19 mouse cellular contexts compared by ENCODE assay signal in genomic region chr10:44431689-44432088, GRCm38 (mm10).
DNase-seq lines count a peak whose midpoint lies in the region; ATAC-seq and TF ChIP-seq lines count a peak whose summit lies in the region.
"Had no signal": no experiment of that assay in that cellular context is flagged by ENCODE, and none has a peak within 500 bp of the region (broad histone marks: within the 10 kb centered on the region; RNA-seq: fewer than 3 reads in every experiment).

No protein-coding gene starts in this region.

- no peak for TF ChIP-seq CTCF in intestine, postnatal 0 days (IDR thresholded peaks at IDR 0.05; ENCODE audit: low read depth)
- no peak for TF ChIP-seq CTCF in lung, postnatal 0 days (IDR thresholded peaks at IDR 0.05)
- no peak for TF ChIP-seq CTCF in stomach, postnatal 0 days (IDR thresholded peaks at IDR 0.05; ENCODE audit: low read depth)

- intact Hi-C loops in left cerebral cortex, postnatal 14 days (cut with DNase I) = no loop called here

- H3K27ac ChIP-seq in intestine, embryonic 16.5 days (ENCODE audit: low read length) = no peak overlapping the region
- no peak overlapping the region for H3K27ac ChIP-seq in intestine, postnatal 0 days (ENCODE audit: low read depth, low read length)
- no peak overlapping the region for H3K27ac ChIP-seq in lung, postnatal 0 days (ENCODE audit: low read length)
- H3K27ac ChIP-seq in stomach, postnatal 0 days (replicated peaks) = peak overlapping the region; percentile 53
- H3K27ac ChIP-seq: gastrocnemius, adult 2 months; heart, embryonic 13.5 days; hindbrain, embryonic 15.5 days; left cerebral cortex, adult 2 months; macrophage; midbrain, embryonic 10.5 days had no signal

- no peaks in the 10 kb centered on the region for H3K27me3 ChIP-seq in intestine, embryonic 16.5 days (replicated peaks; ENCODE audit: control insufficient read depth, insufficient read depth, low read length)
- H3K27me3 ChIP-seq in intestine, postnatal 0 days (replicated peaks; ENCODE audit: control insufficient read depth, insufficient read depth, low read length) = no peaks in the 10 kb centered on the region
- H3K27me3 ChIP-seq in lung, postnatal 0 days (replicated peaks; ENCODE audit: insufficient read depth, low read length) = no peaks in the 10 kb centered on the region
- no peaks in the 10 kb centered on the region for H3K27me3 ChIP-seq in stomach, postnatal 0 days (ENCODE audit: control insufficient read depth, insufficient read depth, low read length)
- H3K27me3 ChIP-seq: hindbrain, embryonic 15.5 days had no signal

- peaks cover 4% of the 10 kb centered on the region; the same call in 1 of the 2 replicates for H3K4me1 ChIP-seq in intestine, embryonic 16.5 days (ENCODE audit: control insufficient read depth, insufficient read depth, low read length)
- H3K4me1 ChIP-seq in intestine, postnatal 0 days (replicated peaks; ENCODE audit: control insufficient read depth, insufficient read depth, low read length) = 0 out of 2 replicates have a peak, but pooled peaks cover 3% of the 10 kb centered on the region
- H3K4me1 ChIP-seq in lung, postnatal 0 days (ENCODE audit: insufficient read depth, low read depth, low read length) = no peaks in the 10 kb centered on the region; the same call in 1 of the 2 replicates
- no peaks in the 10 kb centered on the region; the same call in 1 of the 2 replicates for H3K4me1 ChIP-seq in stomach, postnatal 0 days (replicated peaks; ENCODE audit: control insufficient read depth, insufficient read depth)

- H3K9ac ChIP-seq in intestine, embryonic 16.5 days (ENCODE audit: low read depth, low read length) = no peak overlapping the region
- H3K9ac ChIP-seq in intestine, postnatal 0 days (ENCODE audit: low read depth, low read length) = no peak overlapping the region
- no peak overlapping the region for H3K9ac ChIP-seq in lung, postnatal 0 days (replicated peaks; ENCODE audit: low read depth)
- no peak overlapping the region for H3K9ac ChIP-seq in stomach, postnatal 0 days (ENCODE audit: low read length)
- H3K9ac ChIP-seq: heart, embryonic 13.5 days; hindbrain, embryonic 15.5 days had no signal

- H3K4me3 ChIP-seq in intestine, embryonic 16.5 days (ENCODE audit: low read length) = no peak overlapping the region
- H3K4me3 ChIP-seq in intestine, postnatal 0 days (ENCODE audit: low read depth, low read length) = no peak overlapping the region
- H3K4me3 ChIP-seq in lung, postnatal 0 days (ENCODE audit: low read depth, low read length) = no peak overlapping the region
- no peak overlapping the region for H3K4me3 ChIP-seq in stomach, postnatal 0 days (ENCODE audit: low read depth, low read length)
- H3K4me3 ChIP-seq: gastrocnemius, adult 2 months; heart, embryonic 13.5 days; hindbrain, embryonic 15.5 days; left cerebral cortex, adult 2 months; midbrain, embryonic 10.5 days had no signal

- TF ChIP-seq EP300 in lung, postnatal 0 days (IDR thresholded peaks at IDR 0.05) = peak; percentile 24; the same call in 1 of the 2 replicates
- TF ChIP-seq EP300 in stomach, postnatal 0 days (optimal IDR thresholded peaks at IDR 0.05) = no peak

- no peak overlapping the region for H3K4me2 ChIP-seq in intestine, embryonic 16.5 days (ENCODE audit: low read depth, low read length)
- no peak overlapping the region for H3K4me2 ChIP-seq in intestine, postnatal 0 days (replicated peaks; ENCODE audit: low read depth)
- no peak overlapping the region for H3K4me2 ChIP-seq in lung, postnatal 0 days (replicated peaks; ENCODE audit: low read depth, low read length)
- no peak overlapping the region for H3K4me2 ChIP-seq in stomach, postnatal 0 days (replicated peaks; ENCODE audit: low read depth)
- H3K4me2 ChIP-seq: heart, embryonic 13.5 days; hindbrain, embryonic 15.5 days; liver, embryonic 11.5 days had no signal

- no peaks in the 10 kb centered on the region for H3K36me3 ChIP-seq in intestine, embryonic 16.5 days (ENCODE audit: control insufficient read depth, insufficient read depth, low read length)
- no peaks in the 10 kb centered on the region for H3K36me3 ChIP-seq in intestine, postnatal 0 days (ENCODE audit: control insufficient read depth, insufficient read depth)
- no peaks in the 10 kb centered on the region for H3K36me3 ChIP-seq in lung, postnatal 0 days (ENCODE audit: insufficient read depth, low read length)
- no peaks in the 10 kb centered on the region for H3K36me3 ChIP-seq in stomach, postnatal 0 days (ENCODE audit: control insufficient read depth, insufficient read depth, low read length)
- H3K36me3 ChIP-seq: heart, embryonic 13.5 days; hindbrain, embryonic 15.5 days; midbrain, embryonic 10.5 days had no signal

- DNase-seq in urinary bladder, postnatal 14 days (ENCODE audit: low spot score) = peak; percentile 43
- DNase-seq in urinary bladder, postnatal 4 days (ENCODE audit: low spot score in 2 of 2) = no peak
- DNase-seq in lung, postnatal 0 days (ENCODE audit: low spot score) = peak; percentile 89
- peak; percentile 57 for DNase-seq in stomach, postnatal 0 days (ENCODE audit: low spot score)
- DNase-seq in yolk sac, embryonic 10.5 days (ENCODE audit: low spot score) = no peak
- no peak for DNase-seq in left cerebral cortex, postnatal 14 days (ENCODE audit: low spot score in 2 of 2)
- DNase-seq: adrenal gland, adult 8-10 months; cerebellum, adult 9-11 months; gastrocnemius, adult 2 months; layer of hippocampus, adult 9-11 months; right cerebral cortex, postnatal 25 days had no signal

- whole genome bisulfite sequencing in intestine, embryonic 16.5 days = 77% methylated on average over 4 of the region's 4 CpGs
- 49% methylated on average over 4 of the region's 4 CpGs for WGBS in intestine, postnatal 0 days
- WGBS in lung, postnatal 0 days = 68% methylated on average over 4 of the region's 4 CpGs
- WGBS in stomach, postnatal 0 days = 67% methylated on average over 4 of the region's 4 CpGs

- no peaks in the 10 kb centered on the region for H3K9me3 ChIP-seq in intestine, embryonic 16.5 days (ENCODE audit: control insufficient read depth, low read length)
- H3K9me3 ChIP-seq in intestine, postnatal 0 days (ENCODE audit: control insufficient read depth) = no peaks in the 10 kb centered on the region
- no peaks in the 10 kb centered on the region for H3K9me3 ChIP-seq in lung, postnatal 0 days (ENCODE audit: low read length)
- H3K9me3 ChIP-seq in stomach, postnatal 0 days (ENCODE audit: control insufficient read depth, low read length) = no peaks in the 10 kb centered on the region
- H3K9me3 ChIP-seq: heart, embryonic 13.5 days; hindbrain, embryonic 15.5 days; midbrain, embryonic 10.5 days had no signal

- ATAC-seq in intestine, embryonic 16.5 days = 0 out of 2 replicates have a peak, but pooled peaks have one; percentile 25
- ATAC-seq in intestine, postnatal 0 days = no peak
- ATAC-seq in lung, postnatal 0 days = peak; percentile 77
- ATAC-seq in stomach, postnatal 0 days (ENCODE audit: low FRiP score, low TSS enrichment) = peak; percentile 68

Comparison
In these comparisons a context has a peak if more than half of its experiments do, and no peak if none do; other contexts are left out.
1. DNase-seq: peak in urinary bladder, postnatal 14 days (single experiment), lung, postnatal 0 days (single experiment) and stomach, postnatal 0 days (single experiment); none in urinary bladder, postnatal 4 days (0 of 2), yolk sac, embryonic 10.5 days (single experiment) and left cerebral cortex, postnatal 14 days (0 of 2).